Mouse (Mus musculus): ENCODE results near the gene Ntrk2.

- no peak for TF ChIP-seq CTCF (conservative IDR thresholded peaks at IDR 0.05; ENCODE audit: insufficient read depth, insufficient read length, low read depth, low read length)
- TF ChIP-seq POLR2A (IDR thresholded peaks at IDR 0.05; ENCODE audit: low read depth, low read length), result no peak
These were observed 134.4 kb downstream of the Ntrk2 start for GRCm38 (mm10) chr13:58940798-58941197.
